Mouse (Mus musculus): Measurements from ENCODE around the gene Pxylp1.

GRCm38 (mm10) chr9:96875704-96876103, 16.8 kb downstream of the Pxylp1 start:
- no peak for TF ChIP-seq POLR2A (IDR thresholded peaks at IDR 0.05; ENCODE audit: borderline replicate concordance, extremely low read depth, insufficient read depth, insufficient read length, poor library complexity, severe bottlenecking)
- no peak for TF ChIP-seq CTCF (IDR thresholded peaks at IDR 0.05; ENCODE audit: borderline replicate concordance, extremely low read depth, insufficient read depth, insufficient read length)

All from brain, embryonic 14.5 days (tissue).